Comparison of ENCODE assay signal across 22 mouse cellular contexts in genomic region chr13:55496661-55497060, GRCm38 (mm10). TPM values are rescaled to one million over a fixed set of nuclear protein-coding genes. Genes with fewer than 3 reads are reported as not detected.
DNase-seq lines count a peak whose midpoint lies in the region; TF ChIP-seq lines count a peak whose summit lies in the region.
"Had no signal": no experiment of that assay in that cellular context is flagged by ENCODE, and none has a peak within 500 bp of the region (broad histone marks: within the 10 kb centered on the region; RNA-seq: fewer than 3 reads in every experiment).

No protein-coding gene starts in this region.

- peak; percentile 39 to 48 for DNase-seq in cerebellum, postnatal 10 days
- no peak for DNase-seq in cerebellum, adult 11-12 months
- peak; percentile 71 for DNase-seq in gastrocnemius, adult 2 months
- DNase-seq in gastrocnemius, postnatal 25 days, result no peak
- DNase-seq in kidney, postnatal 14 days, result peak; percentile 43
- DNase-seq in kidney, postnatal 10 days, result no peak
- peak; percentile 16 for DNase-seq in NIH3T3 (ENCODE audit: low read depth)
- no peak for DNase-seq in lung, adult 2 months
- DNase-seq: cerebellum, postnatal 14 days; heart, adult 11 months; heart, postnatal 14 days; left cerebral cortex, postnatal 4 days; liver; lung, postnatal 10 days; thymus, postnatal 14 days had no signal

- H3K4me3 ChIP-seq in gastrocnemius, adult 2 months, result no peak overlapping the region
- H3K4me3 ChIP-seq in lung, adult 2 months (replicated peaks; ENCODE audit: extremely low read depth, low read depth, low read length), result no peak overlapping the region
- H3K4me3 ChIP-seq: embryonic facial prominence, embryonic 15.5 days; heart, embryonic 12.5 days; left cerebral cortex, adult 2 months; midbrain, embryonic 12.5 days; stomach, embryonic 15.5 days had no signal

- H3K4me1 ChIP-seq in lung, adult 2 months (ENCODE audit: control insufficient read depth, insufficient read depth, low read length), result no peaks in the 10 kb centered on the region

- TF ChIP-seq CTCF in gastrocnemius, adult 2 months (IDR thresholded peaks at IDR 0.05), result no peak
- TF ChIP-seq CTCF in lung, adult 2 months (IDR thresholded peaks at IDR 0.05; ENCODE audit: insufficient read depth, low read length), result no peak

- no peak for TF ChIP-seq POLR2A in lung, adult 2 months (IDR thresholded peaks at IDR 0.05; ENCODE audit: borderline replicate concordance, extremely low read depth, low read depth, low read length)

- 68% methylated on average over 6 of the region's 6 CpGs for WGBS in lung, adult 2 months

- intact Hi-C loops in gastrocnemius, adult 2 months (cut with DNase I), result no loop called here

- H3K27ac ChIP-seq in gastrocnemius, adult 2 months, result peak overlapping the region; percentile 78
- H3K27ac ChIP-seq: embryonic facial prominence, embryonic 15.5 days; hindbrain, embryonic 14.5 days; left cerebral cortex, adult 2 months; stomach, embryonic 15.5 days had no signal

RNA-seq across cellular contexts. Expression of gene Dbn1, which starts 8.8 kb away (rescaled TPM):
- total RNA-seq in gastrocnemius, adult 2 months (2021), result 1 to 10 TPM; 4.9 to 7.7 TPM
- 10 to 100 TPM; 10.3 to 16.1 TPM for total RNA-seq in gastrocnemius, postnatal 25 days (2021)
- 20.6 and 21.6 TPM in 2 replicates for polyA plus RNA-seq in lung, adult 2 months (2012; rRNA removed)

RNA-seq across cellular contexts. Expression of gene Pdlim7, which starts 16.8 kb away (rescaled TPM):
- total RNA-seq in gastrocnemius, adult 2 months (2021), result 100 to 1,000 TPM; 424 to 537 TPM
- 100 to 1,000 TPM; 544 to 627 TPM for total RNA-seq in gastrocnemius, postnatal 25 days (2021)
- polyA plus RNA-seq in lung, adult 2 months (2012; rRNA removed), result 72.1 and 80.5 TPM in 2 replicates

RNA-seq across cellular contexts. Expression of gene Dok3, which starts 32.4 kb away (rescaled TPM):
- 1 to 10 TPM in 1 of 2 experiments, under 1 TPM in 1; 0.77 to 1.5 TPM for total RNA-seq in gastrocnemius, adult 2 months (2021)
- 1 to 10 TPM in 1 of 2 experiments, under 1 TPM in 1; 1.00 to 1.0 TPM for total RNA-seq in gastrocnemius, postnatal 25 days (2021)
- polyA plus RNA-seq in lung, adult 2 months (2012; rRNA removed), result 39.8 TPM in 2 replicates

RNA-seq across cellular contexts. Expression of gene Prr7, which starts 32.6 kb away (rescaled TPM):
- under 1 TPM; 0.18 to 0.22 TPM for total RNA-seq in gastrocnemius, adult 2 months (2021)
- under 1 TPM; 0.51 to 0.79 TPM for total RNA-seq in gastrocnemius, postnatal 25 days (2021)
- 5.6 and 9.6 TPM in 2 replicates for polyA plus RNA-seq in lung, adult 2 months (2012; rRNA removed)
- polyA plus RNA-seq: liver, embryonic 16.5 days had no signal

RNA-seq across cellular contexts. Expression of gene Ddx41, which starts 39.8 kb away (rescaled TPM):
- total RNA-seq in gastrocnemius, adult 2 months (2021), result 10 to 100 TPM; 10.6 to 11.5 TPM
- total RNA-seq in gastrocnemius, postnatal 25 days (2021), result 1 to 10 TPM; 8.1 to 9.0 TPM
- 58.0 and 61.1 TPM in 2 replicates for polyA plus RNA-seq in lung, adult 2 months (2012; rRNA removed)

Comparison
In these comparisons a context has a peak if more than half of its experiments do, and no peak if none do; other contexts are left out.
1. DNase-seq: peak in cerebellum, postnatal 10 days (2 of 2), gastrocnemius, adult 2 months (single experiment), kidney, postnatal 14 days (single experiment) and NIH3T3 (single experiment); none in cerebellum, adult 11-12 months (single experiment), gastrocnemius, postnatal 25 days (single experiment), kidney, postnatal 10 days (single experiment) and lung, adult 2 months (single experiment).